In the genomic region with DNA sequence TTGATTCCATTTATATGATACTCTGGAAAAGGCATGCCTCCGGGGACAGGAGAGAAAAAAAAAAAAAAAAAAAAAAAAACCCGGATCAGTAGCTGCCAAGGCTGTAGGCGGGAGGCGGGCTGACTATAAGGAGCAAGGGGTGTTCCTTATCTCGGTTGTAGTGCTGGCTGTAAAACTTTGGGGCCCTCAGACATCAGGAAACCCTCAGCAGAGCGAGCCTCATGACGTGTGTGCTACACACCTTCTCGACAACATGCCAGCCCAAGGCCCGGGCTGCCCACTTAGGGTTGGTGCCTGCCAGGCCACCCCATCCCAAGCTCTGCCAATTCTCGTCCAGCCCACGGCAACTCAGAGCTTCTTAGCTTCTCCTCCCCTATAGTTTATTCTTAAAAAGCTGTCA, we compare ENCODE assay signal across 29 mouse cellular contexts.
DNase-seq lines count a peak whose midpoint lies in the region; ATAC-seq and TF ChIP-seq lines count a peak whose summit lies in the region.
"Had no signal": no experiment of that assay in that cellular context is flagged by ENCODE, and none has a peak within 500 bp of the region (broad histone marks: within the 10 kb centered on the region; RNA-seq: fewer than 3 reads in every experiment).

No protein-coding gene starts in this region.

- 0 out of 2 replicates have a peak, but pooled peaks cover 3% of the 10 kb centered on the region for H3K4me1 ChIP-seq in stomach, embryonic 16.5 days (ENCODE audit: control insufficient read depth, insufficient read depth, low read length)
- no peaks in the 10 kb centered on the region for H3K4me1 ChIP-seq in stomach, postnatal 0 days (replicated peaks; ENCODE audit: control insufficient read depth, insufficient read depth)
- peaks cover 29% of the 10 kb centered on the region for H3K4me1 ChIP-seq in intestine, embryonic 16.5 days (ENCODE audit: control insufficient read depth, insufficient read depth, low read length)
- no peaks in the 10 kb centered on the region for H3K4me1 ChIP-seq in thymus, adult 2 months (replicated peaks; ENCODE audit: control insufficient read depth, insufficient read depth, low read length)

- TF ChIP-seq EP300 in stomach, postnatal 0 days (optimal IDR thresholded peaks at IDR 0.05): no peak

- TF ChIP-seq POLR2A in thymus, adult 2 months (IDR thresholded peaks at IDR 0.05; ENCODE audit: control insufficient read depth, extremely low read depth, insufficient read depth, low read length, poor library complexity): no peak

- H3K9ac ChIP-seq in stomach, embryonic 16.5 days (ENCODE audit: low read length): no peak overlapping the region
- no peak overlapping the region for H3K9ac ChIP-seq in stomach, postnatal 0 days (ENCODE audit: low read length)
- no peak overlapping the region for H3K9ac ChIP-seq in intestine, embryonic 16.5 days (ENCODE audit: low read depth, low read length)
- H3K9ac ChIP-seq: embryonic facial prominence, embryonic 12.5 days; heart, embryonic 15.5 days; liver, embryonic 14.5 days; midbrain, embryonic 12.5 days; neural tube, embryonic 12.5 days had no signal

- H3K4me2 ChIP-seq in stomach, embryonic 16.5 days (ENCODE audit: low read depth, low read length): no peak overlapping the region
- H3K4me2 ChIP-seq in stomach, postnatal 0 days (replicated peaks; ENCODE audit: low read depth): no peak overlapping the region
- 0 out of 2 replicates have a peak overlapping the region, but pooled peaks have one; percentile 30 for H3K4me2 ChIP-seq in intestine, embryonic 16.5 days (ENCODE audit: low read depth, low read length)
- H3K4me2 ChIP-seq: embryonic facial prominence, embryonic 12.5 days; heart, embryonic 15.5 days; midbrain, embryonic 12.5 days; neural tube, embryonic 12.5 days had no signal

- no peaks in the 10 kb centered on the region for H3K36me3 ChIP-seq in stomach, embryonic 16.5 days (ENCODE audit: control insufficient read depth, insufficient read depth, low read length)
- no peaks in the 10 kb centered on the region for H3K36me3 ChIP-seq in stomach, postnatal 0 days (ENCODE audit: control insufficient read depth, insufficient read depth, low read length)
- no peaks in the 10 kb centered on the region for H3K36me3 ChIP-seq in intestine, embryonic 16.5 days (ENCODE audit: control insufficient read depth, insufficient read depth, low read length)
- no peaks in the 10 kb centered on the region for H3K36me3 ChIP-seq in thymus, adult 2 months (ENCODE audit: control insufficient read depth, insufficient read depth, low read length)
- H3K36me3 ChIP-seq: embryonic facial prominence, embryonic 12.5 days; heart, embryonic 15.5 days; midbrain, embryonic 12.5 days; neural tube, embryonic 12.5 days had no signal

- 33% methylated on average over 11 of the region's 11 CpGs for WGBS in stomach, embryonic 16.5 days
- WGBS in stomach, postnatal 0 days: 34% methylated on average over 11 of the region's 11 CpGs
- 22% methylated on average over 11 of the region's 11 CpGs for WGBS in intestine, embryonic 16.5 days
- WGBS in thymus, adult 2 months: 66% methylated on average over 11 of the region's 11 CpGs

- H3K27ac ChIP-seq in stomach, embryonic 16.5 days (ENCODE audit: low read length): no peak overlapping the region
- no peak overlapping the region for H3K27ac ChIP-seq in stomach, postnatal 0 days (replicated peaks)
- no peak overlapping the region for H3K27ac ChIP-seq in intestine, embryonic 16.5 days (ENCODE audit: low read length)
- no peak overlapping the region for H3K27ac ChIP-seq in thymus, adult 2 months (ENCODE audit: control insufficient read depth, insufficient read depth, low read length)
- H3K27ac ChIP-seq: embryonic facial prominence, embryonic 12.5 days; heart, embryonic 15.5 days; liver, embryonic 14.5 days; midbrain, embryonic 12.5 days; neural tube, embryonic 12.5 days had no signal

- ATAC-seq in stomach, embryonic 16.5 days (ENCODE audit: insufficient read depth, low FRiP score): peak; percentile 27; the same call in 1 of the 2 replicates
- ATAC-seq in stomach, postnatal 0 days (ENCODE audit: low FRiP score, low TSS enrichment): no peak
- peak; percentile 88 for ATAC-seq in intestine, embryonic 16.5 days
- ATAC-seq in CD4-positive, CD25-positive, alpha-beta regulatory T cell, adult 4 months: no peak
- ATAC-seq: activated CD4-positive, CD25-positive, alpha-beta regulatory T cell, adult 4 months; forebrain, embryonic 14.5 days had no signal

- DNase-seq in left cerebral cortex, postnatal 14 days (ENCODE audit: low spot score in 2 of 2): peak; percentile 12 to 39
- no peak for DNase-seq in left cerebral cortex, postnatal 4 days
- no peak for DNase-seq in stomach, postnatal 0 days (ENCODE audit: low spot score)
- peak; percentile 42 for DNase-seq in telencephalon, adult 2 months (ENCODE audit: low read depth, low spot score)
- no peak for DNase-seq in thymus, adult 2 months
- DNase-seq: adrenal gland, adult 2 months; adrenal gland, postnatal 36 days; B cell, adult 2 months; cerebellum, adult 2 months; cerebellum, postnatal 36 days; embryo, embryonic 11 days; gastrocnemius, postnatal 14 days; kidney, adult 2 months; kidney, postnatal 36 days; liver; lung, adult 2 months; thymus, postnatal 14 days had no signal

- no peaks in the 10 kb centered on the region for H3K9me3 ChIP-seq in stomach, embryonic 16.5 days (replicated peaks; ENCODE audit: control insufficient read depth, low read length)
- H3K9me3 ChIP-seq in stomach, postnatal 0 days (ENCODE audit: control insufficient read depth, low read length): no peaks in the 10 kb centered on the region
- no peaks in the 10 kb centered on the region for H3K9me3 ChIP-seq in intestine, embryonic 16.5 days (ENCODE audit: control insufficient read depth, low read length)
- H3K9me3 ChIP-seq: embryonic facial prominence, embryonic 12.5 days; heart, embryonic 15.5 days; midbrain, embryonic 12.5 days; neural tube, embryonic 12.5 days had no signal

- intact Hi-C loops in left cerebral cortex, postnatal 14 days (cut with DNase I): no loop called here
- intact Hi-C loops in left cerebral cortex, postnatal 4 days (cut with DNase I): no loop called here

- no peak overlapping the region for H3K4me3 ChIP-seq in stomach, embryonic 16.5 days (replicated peaks; ENCODE audit: low read length)
- H3K4me3 ChIP-seq in stomach, postnatal 0 days (ENCODE audit: low read depth, low read length): no peak overlapping the region
- peak overlapping the region; percentile 14; the same call in 1 of the 2 replicates for H3K4me3 ChIP-seq in intestine, embryonic 16.5 days (ENCODE audit: low read length)
- no peak overlapping the region for H3K4me3 ChIP-seq in thymus, adult 2 months (ENCODE audit: control insufficient read depth, insufficient read depth, low read length)
- H3K4me3 ChIP-seq: embryonic facial prominence, embryonic 12.5 days; heart, embryonic 15.5 days; left cerebral cortex, adult 2 months; midbrain, embryonic 12.5 days; myocyte; neural tube, embryonic 12.5 days had no signal

- H3K27me3 ChIP-seq in stomach, embryonic 16.5 days (ENCODE audit: control insufficient read depth, insufficient read depth, low read length): no peaks in the 10 kb centered on the region
- H3K27me3 ChIP-seq in stomach, postnatal 0 days (ENCODE audit: control insufficient read depth, insufficient read depth, low read length): no peaks in the 10 kb centered on the region
- no peaks in the 10 kb centered on the region for H3K27me3 ChIP-seq in intestine, embryonic 16.5 days (replicated peaks; ENCODE audit: control insufficient read depth, insufficient read depth, low read length)
- H3K27me3 ChIP-seq in thymus, adult 2 months (ENCODE audit: control insufficient read depth, insufficient read depth, low read length): no peaks in the 10 kb centered on the region
- H3K27me3 ChIP-seq: embryonic facial prominence, embryonic 12.5 days had no signal

- no peak for TF ChIP-seq CTCF in stomach, postnatal 0 days (IDR thresholded peaks at IDR 0.05; ENCODE audit: low read depth)
- no peak for TF ChIP-seq CTCF in thymus, adult 2 months (IDR thresholded peaks at IDR 0.05; ENCODE audit: borderline replicate concordance, control insufficient read depth, extremely low read depth, insufficient read depth, low read length, poor library complexity)

Comparison
In these comparisons a context has a peak if more than half of its experiments do, and no peak if none do; other contexts are left out.
1. DNase-seq: peak in left cerebral cortex, postnatal 14 days (2 of 2) and telencephalon, adult 2 months (single experiment); none in left cerebral cortex, postnatal 4 days (single experiment), stomach, postnatal 0 days (single experiment) and thymus, adult 2 months (single experiment).
2. ATAC-seq: peak in stomach, embryonic 16.5 days (single experiment) and intestine, embryonic 16.5 days (single experiment); none in stomach, postnatal 0 days (single experiment) and CD4-positive, CD25-positive, alpha-beta regulatory T cell, adult 4 months (single experiment).